Mouse (Mus musculus): ENCODE measurements at regions not wholly inside any gene's neighbourhood (a gene's known extent, or its start where the extent isn't known, plus 50 kb on each side); places are given as distances from the start of the nearest gene placed in this dataset.

GRCm38 (mm10) chr15:96944741-96945140, 111.0 kb downstream of the Slc38a4 start:
- Histone ChIP-seq H3K4me1 (ENCODE audit: insufficient read depth) (no peaks in the 10 kb centered on the region), H3K4me3 (ENCODE audit: low read depth, low read length) (no peak overlapping the region), H3K9ac (replicated peaks) (no peak overlapping the region), H3K27me3 (ENCODE audit: insufficient read depth, low read length) (no peaks in the 10 kb centered on the region), H3K9me3 (ENCODE audit: low read length) (no peaks in the 10 kb centered on the region), H3K27ac (ENCODE audit: low read depth) (no peak overlapping the region), H3K36me3 (replicated peaks; ENCODE audit: insufficient read depth, low read length) (no peaks in the 10 kb centered on the region), H3K4me2 (ENCODE audit: low read depth, low read length) (no peak overlapping the region)
- TF ChIP-seq EP300 (IDR thresholded peaks at IDR 0.05; ENCODE audit: low read depth): no peak
- no peak for TF ChIP-seq CTCF (IDR thresholded peaks at IDR 0.05; ENCODE audit: low read depth)
- 81% methylated on average over 4 of the region's 4 CpGs for WGBS (ENCODE audit: insufficient replicate concordance)
- DNase-seq (no peak), ATAC-seq (no peak)

GRCm38 (mm10) chr15:96942651-96943050, 113.1 kb downstream of the Slc38a4 start:
- WGBS (ENCODE audit: insufficient replicate concordance): 77% methylated on average over 4 of the region's 4 CpGs
- H3K4me3 ChIP-seq (ENCODE audit: low read depth, low read length): no peak overlapping the region
- ATAC-seq: no peak

DNA sequence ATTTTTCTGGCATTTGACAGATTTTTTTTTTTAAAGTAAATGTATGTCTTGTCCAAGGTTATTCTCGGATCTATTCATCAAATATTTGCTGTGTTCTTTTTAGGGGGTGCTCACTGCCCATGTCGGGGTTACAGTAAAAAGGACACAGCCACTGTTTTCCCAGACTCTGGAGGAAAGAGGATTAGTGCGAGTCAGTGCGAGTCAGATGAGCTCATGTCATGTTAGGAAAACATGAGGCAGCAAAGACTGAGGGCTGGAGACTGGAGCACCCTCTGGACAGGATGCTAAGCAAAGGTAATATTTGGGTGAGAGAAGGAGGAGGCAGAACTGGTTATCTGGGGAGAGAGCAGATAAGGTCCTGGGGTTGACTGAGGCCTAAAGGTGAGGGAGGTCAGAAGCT, 117.3 kb downstream of the Slc38a4 start:
- Histone ChIP-seq H3K27me3 (ENCODE audit: insufficient read depth, low read length) (no peaks in the 10 kb centered on the region), H3K4me3 (ENCODE audit: low read depth, low read length) (no peak overlapping the region), H3K36me3 (replicated peaks; ENCODE audit: insufficient read depth, low read length) (no peaks in the 10 kb centered on the region), H3K9me3 (ENCODE audit: low read length) (no peaks in the 10 kb centered on the region), H3K4me2 (ENCODE audit: low read depth, low read length) (no peak overlapping the region), H3K27ac (ENCODE audit: low read depth) (no peak overlapping the region), H3K4me1 (ENCODE audit: insufficient read depth) (no peaks in the 10 kb centered on the region), H3K9ac (replicated peaks) (no peak overlapping the region)
- no peak for ATAC-seq
- WGBS (ENCODE audit: insufficient replicate concordance): 49% methylated on average over 4 of the region's 4 CpGs
- peak; percentile 11 for DNase-seq
- TF ChIP-seq CTCF (IDR thresholded peaks at IDR 0.05; ENCODE audit: low read depth): no peak
- no peak for TF ChIP-seq EP300 (IDR thresholded peaks at IDR 0.05; ENCODE audit: low read depth)

More at GRCm38 (mm10) chr15:96942651-96943050, 113.1 kb downstream of the Slc38a4 start:
- peak; percentile 23 for TF ChIP-seq CTCF (IDR thresholded peaks at IDR 0.05; ENCODE audit: low read depth)
- TF ChIP-seq EP300 (IDR thresholded peaks at IDR 0.05; ENCODE audit: low read depth): no peak
- H3K4me2 ChIP-seq (ENCODE audit: low read depth, low read length): no peak overlapping the region
- H3K9me3 ChIP-seq (ENCODE audit: low read length): no peaks in the 10 kb centered on the region
- DNase-seq: no peak
- H3K4me1 ChIP-seq (ENCODE audit: insufficient read depth): no peaks in the 10 kb centered on the region
- no peaks in the 10 kb centered on the region for H3K36me3 ChIP-seq (replicated peaks; ENCODE audit: insufficient read depth, low read length)
- no peak overlapping the region for H3K27ac ChIP-seq (ENCODE audit: low read depth)
- no peak overlapping the region for H3K9ac ChIP-seq (replicated peaks)
- no peaks in the 10 kb centered on the region for H3K27me3 ChIP-seq (ENCODE audit: insufficient read depth, low read length)

GRCm38 (mm10) chr15:96937623-96938022, 118.1 kb downstream of the Slc38a4 start:
- TF ChIP-seq CTCF (IDR thresholded peaks at IDR 0.05; ENCODE audit: low read depth) (no peak), EP300 (IDR thresholded peaks at IDR 0.05; ENCODE audit: low read depth) (no peak)
- Histone ChIP-seq H3K9ac (replicated peaks) (no peak overlapping the region), H3K4me1 (ENCODE audit: insufficient read depth) (no peaks in the 10 kb centered on the region), H3K36me3 (replicated peaks; ENCODE audit: insufficient read depth, low read length) (no peaks in the 10 kb centered on the region), H3K27me3 (ENCODE audit: insufficient read depth, low read length) (no peaks in the 10 kb centered on the region), H3K4me2 (ENCODE audit: low read depth, low read length) (no peak overlapping the region), H3K27ac (ENCODE audit: low read depth) (no peak overlapping the region), H3K4me3 (ENCODE audit: low read depth, low read length) (no peak overlapping the region), H3K9me3 (ENCODE audit: low read length) (no peaks in the 10 kb centered on the region)
- DNase-seq (peak; percentile 9), ATAC-seq (no peak)
- 52% methylated on average over 6 of the region's 6 CpGs for WGBS (ENCODE audit: insufficient replicate concordance)

GRCm38 (mm10) chr15:96936705-96937346, 118.9 kb downstream of the Slc38a4 start:
- Histone ChIP-seq H3K4me1 (ENCODE audit: insufficient read depth) (no peaks in the 10 kb centered on the region), H3K9ac (replicated peaks) (no peak overlapping the region), H3K9me3 (ENCODE audit: low read length) (no peaks in the 10 kb centered on the region), H3K4me3 (ENCODE audit: low read depth, low read length) (no peak overlapping the region), H3K27ac (ENCODE audit: low read depth) (no peak overlapping the region), H3K27me3 (ENCODE audit: insufficient read depth, low read length) (no peaks in the 10 kb centered on the region), H3K36me3 (replicated peaks; ENCODE audit: insufficient read depth, low read length) (no peaks in the 10 kb centered on the region), H3K4me2 (ENCODE audit: low read depth, low read length) (peak overlapping the region; percentile 54)
- DNase-seq: peak; percentile 84
- 5% methylated on average over 18 of the region's 18 CpGs for WGBS (ENCODE audit: insufficient replicate concordance)
- peak; percentile 100 for TF ChIP-seq CTCF (IDR thresholded peaks at IDR 0.05; ENCODE audit: low read depth)
- TF ChIP-seq EP300 (IDR thresholded peaks at IDR 0.05; ENCODE audit: low read depth): no peak
- ATAC-seq: peak; percentile 92

DNA sequence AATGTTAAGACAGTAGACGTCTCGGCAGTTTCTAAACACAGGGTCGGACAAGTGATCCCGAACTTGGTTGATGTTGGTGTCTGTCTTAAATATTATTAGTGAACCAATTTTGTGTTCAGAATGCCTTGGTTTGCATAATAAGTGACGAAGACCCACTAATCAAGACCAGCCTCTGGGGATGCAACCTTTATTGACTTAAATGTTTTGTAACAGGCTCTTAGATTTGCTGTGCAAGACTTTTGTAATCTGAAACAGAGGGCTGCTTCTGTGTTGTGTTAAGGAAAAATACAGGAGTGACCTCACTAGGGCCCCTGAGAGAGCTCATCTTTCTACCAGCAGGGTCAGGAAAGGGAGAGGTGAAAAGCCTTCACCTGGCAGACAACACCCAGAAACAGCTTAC, 119.5 kb downstream of the Slc38a4 start:
- H3K27me3 ChIP-seq (ENCODE audit: insufficient read depth, low read length): no peaks in the 10 kb centered on the region
- 67% methylated on average over 5 of the region's 5 CpGs for WGBS (ENCODE audit: insufficient replicate concordance)
- H3K4me3 ChIP-seq (ENCODE audit: low read depth, low read length): no peak overlapping the region
- H3K27ac ChIP-seq (ENCODE audit: low read depth): no peak overlapping the region
- no peak overlapping the region for H3K9ac ChIP-seq (replicated peaks)
- H3K4me1 ChIP-seq (ENCODE audit: insufficient read depth): no peaks in the 10 kb centered on the region
- TF ChIP-seq CTCF (IDR thresholded peaks at IDR 0.05; ENCODE audit: low read depth) (no peak), EP300 (IDR thresholded peaks at IDR 0.05; ENCODE audit: low read depth) (no peak)
- H3K36me3 ChIP-seq (replicated peaks; ENCODE audit: insufficient read depth, low read length): no peaks in the 10 kb centered on the region
- peak overlapping the region; percentile 54 for H3K4me2 ChIP-seq (ENCODE audit: low read depth, low read length)
- H3K9me3 ChIP-seq (ENCODE audit: low read length): no peaks in the 10 kb centered on the region
- ATAC-seq (0 out of 2 replicates have a peak, but pooled peaks have one; percentile 7), DNase-seq (no peak)

All from liver, postnatal 0 days (tissue).